Mouse (Mus musculus) stomach, embryonic 15.5 days (tissue): ENCODE measurements around the gene Rara. TPM values are rescaled to one million over a fixed set of nuclear protein-coding genes. Genes with fewer than 3 reads are reported as not detected.

ENCODE experiments used
- ATAC-seq: fragments of 200-750 bp; cut with Nextera tagmentation; 2 replicates; pipeline ENCODE4 v1.8.0; 2017; ENCODE audit warnings: low read depth, moderate number of reproducible peaks, moderate TSS enrichment; ENCODE audit not compliant: insufficient read depth, low FRiP score
- H3K27ac ChIP-seq: fragments of 300-500 bp; sonication (generic); 2 replicates; pipeline ENCODE4 v1.5.1; 2015; ENCODE audit warnings: mild to moderate bottlenecking, inconsistent platforms
- H3K27me3 ChIP-seq: fragments of 300-500 bp; sonication (generic); replicated peaks from 2 replicates; pipeline ENCODE4 v1.6.1; 2015; ENCODE audit warnings: inconsistent platforms
- H3K36me3 ChIP-seq: fragments of 300-500 bp; sonication (generic); 2 replicates; pipeline ENCODE4 v1.6.1; 2015; ENCODE audit warnings: inconsistent platforms
- H3K4me1 ChIP-seq: fragments of 300-500 bp; sonication (generic); 2 replicates; pipeline ENCODE4 v1.6.1; 2015; ENCODE audit warnings: inconsistent platforms
- H3K4me2 ChIP-seq: fragments of 300-500 bp; sonication (generic); 2 replicates; pipeline ENCODE4 v1.6.1; 2015; ENCODE audit warnings: mild to moderate bottlenecking, inconsistent platforms
- H3K4me3 ChIP-seq: fragments of 300-500 bp; sonication (generic); replicated peaks from 2 replicates; pipeline ENCODE4 v1.5.1; 2015; ENCODE audit warnings: inconsistent platforms
- H3K9ac ChIP-seq: fragments of 300-500 bp; sonication (generic); 2 replicates; pipeline ENCODE4 v1.6.1; 2015; ENCODE audit warnings: inconsistent platforms
- H3K9me3 ChIP-seq: fragments of 300-500 bp; sonication (generic); 2 replicates; pipeline ENCODE4 v1.6.1; 2016; ENCODE audit warnings: inconsistent platforms
- WGBS: fragments of 180-500 bp; shearing (Covaris S2); methylation state at CpG from one replicate; pipeline ENCODE4 v1.1.7; 2015; 5-methylcytosine and 5-hydroxymethylcytosine counted together
- polyA plus RNA-seq: library from polyadenylated mRNA; unstranded; fragments of >200 nt; fragmentation: Nextera tagmentation; extraction: Ambion mirVana; gene quantifications from 2 replicates; pipeline ENCODE4 v1.2.1, GENCODE M21; 2015

Rara gene
- polyA plus RNA-seq, 1 experiment from 2014 or later, result 34.0 TPM

GRCm38 (mm10) chr11:98964616-98965415, 37.2 kb downstream of the Rara start:
- peaks cover 12% of the 10 kb centered on the region for H3K36me3 ChIP-seq
- peak overlapping the region; percentile 17; the same call in 1 of the 2 replicates for H3K9ac ChIP-seq
- peaks cover 89% of the 10 kb centered on the region for H3K4me1 ChIP-seq
- H3K9me3 ChIP-seq, result no peaks in the 10 kb centered on the region
- H3K4me3 ChIP-seq, result peak overlapping the region; percentile 78
- H3K27ac ChIP-seq, result peak overlapping the region; percentile 93
- no peak for ATAC-seq
- no peaks in the 10 kb centered on the region for H3K27me3 ChIP-seq
- peak overlapping the region; percentile 99 for H3K4me2 ChIP-seq
- WGBS, result 17% methylated on average over 15 of the region's 15 CpGs

GRCm38 (mm10) chr11:98965416-98966077, 37.9 kb downstream of the Rara start:
- Histone ChIP-seq H3K4me1 (peaks cover 93% of the 10 kb centered on the region), H3K4me2 (peak overlapping the region; percentile 99), H3K9me3 (no peaks in the 10 kb centered on the region), H3K27me3 (no peaks in the 10 kb centered on the region), H3K4me3 (peak overlapping the region; percentile 78), H3K9ac (peak overlapping the region; percentile 17; the same call in 1 of the 2 replicates), H3K36me3 (peaks cover 19% of the 10 kb centered on the region), H3K27ac (peak overlapping the region; percentile 93)
- 19% methylated on average over 11 of the region's 11 CpGs for WGBS
- ATAC-seq, result no peak

- Histone ChIP-seq H3K36me3 (peaks cover 30% of the 10 kb centered on the region), H3K9me3 (no peaks in the 10 kb centered on the region), H3K9ac (no peak overlapping the region), H3K4me2 (peak overlapping the region; percentile 99), H3K4me1 (peaks cover 99% of the 10 kb centered on the region), H3K27ac (peak overlapping the region; percentile 49), H3K4me3 (no peak overlapping the region), H3K27me3 (no peaks in the 10 kb centered on the region)
- ATAC-seq, result no peak
- WGBS, result 35% methylated on average over 9 of the region's 9 CpGs
Observed at GRCm38 (mm10) chr11:98966499-98967141, 39.0 kb downstream of the Rara start.

GRCm38 (mm10) chr11:98968079-98968478, 40.5 kb downstream of the Rara start:
- ATAC-seq, result no peak
- 37% methylated on average over 16 of the region's 16 CpGs for WGBS
- H3K9ac ChIP-seq, result no peak overlapping the region
- H3K4me1 ChIP-seq, result peaks cover 85% of the 10 kb centered on the region
- H3K27me3 ChIP-seq, result no peaks in the 10 kb centered on the region
- peak overlapping the region; percentile 32; the same call in 1 of the 2 replicates for H3K4me2 ChIP-seq
- H3K27ac ChIP-seq, result peak overlapping the region; percentile 80
- peaks cover 40% of the 10 kb centered on the region for H3K36me3 ChIP-seq
- H3K9me3 ChIP-seq, result no peaks in the 10 kb centered on the region
- no peak overlapping the region for H3K4me3 ChIP-seq

- H3K27ac ChIP-seq, result peak overlapping the region; percentile 80
- 9% methylated on average over 20 of the region's 20 CpGs for WGBS
- H3K4me3 ChIP-seq, result no peak overlapping the region
- H3K4me2 ChIP-seq, result peak overlapping the region; percentile 32
- H3K4me1 ChIP-seq, result peaks cover 77% of the 10 kb centered on the region
- H3K9me3 ChIP-seq, result no peaks in the 10 kb centered on the region
- ATAC-seq, result no peak
- H3K9ac ChIP-seq, result no peak overlapping the region
- H3K27me3 ChIP-seq, result no peaks in the 10 kb centered on the region
- peaks cover 48% of the 10 kb centered on the region for H3K36me3 ChIP-seq
Observed at GRCm38 (mm10) chr11:98968716-98969495, 41.3 kb downstream of the Rara start.

GRCm38 (mm10) chr11:98969496-98969927, 41.9 kb downstream of the Rara start:
- no peaks in the 10 kb centered on the region for H3K9me3 ChIP-seq
- H3K4me2 ChIP-seq, result no peak overlapping the region
- WGBS, result 34% methylated on average over 14 of the region's 17 CpGs
- ATAC-seq, result no peak
- H3K4me1 ChIP-seq, result peaks cover 71% of the 10 kb centered on the region
- H3K36me3 ChIP-seq, result peaks cover 48% of the 10 kb centered on the region
- no peak overlapping the region; the same call in 1 of the 2 replicates for H3K9ac ChIP-seq
- H3K27ac ChIP-seq, result peak overlapping the region; percentile 54
- H3K27me3 ChIP-seq, result no peaks in the 10 kb centered on the region
- no peak overlapping the region; the same call in 1 of the 2 replicates for H3K4me3 ChIP-seq

GRCm38 (mm10) chr11:98970191-98970925, 42.7 kb downstream of the Rara start:
- H3K4me1 ChIP-seq, result peaks cover 62% of the 10 kb centered on the region
- ATAC-seq, result no peak
- no peak overlapping the region for H3K4me2 ChIP-seq
- no peaks in the 10 kb centered on the region for H3K27me3 ChIP-seq
- no peaks in the 10 kb centered on the region for H3K9me3 ChIP-seq
- H3K27ac ChIP-seq, result peak overlapping the region; percentile 54
- no peak overlapping the region for H3K9ac ChIP-seq
- H3K4me3 ChIP-seq, result no peak overlapping the region
- 70% methylated on average over 29 of the region's 29 CpGs for WGBS
- H3K36me3 ChIP-seq, result peaks cover 52% of the 10 kb centered on the region

GRCm38 (mm10) chr11:98971316-98972031, 43.9 kb downstream of the Rara start:
- Histone ChIP-seq H3K9ac (no peak overlapping the region), H3K27ac (peak overlapping the region; percentile 54), H3K9me3 (no peaks in the 10 kb centered on the region), H3K4me1 (peaks cover 51% of the 10 kb centered on the region), H3K4me2 (no peak overlapping the region), H3K36me3 (peaks cover 51% of the 10 kb centered on the region), H3K27me3 (no peaks in the 10 kb centered on the region), H3K4me3 (no peak overlapping the region)
- WGBS, result 68% methylated on average over 23 of the region's 23 CpGs
- ATAC-seq, result no peak

GRCm38 (mm10) chr11:98972215-98972614, 44.6 kb downstream of the Rara start:
- no peak overlapping the region for H3K4me3 ChIP-seq
- H3K36me3 ChIP-seq, result peaks cover 46% of the 10 kb centered on the region
- 49% methylated on average over 9 of the region's 9 CpGs for WGBS

GRCm38 (mm10) chr11:98972801-98973360, 45.3 kb downstream of the Rara start:
- Histone ChIP-seq H3K36me3 (peaks cover 44% of the 10 kb centered on the region), H3K9me3 (no peaks in the 10 kb centered on the region), H3K27me3 (no peaks in the 10 kb centered on the region), H3K4me1 (peaks cover 38% of the 10 kb centered on the region), H3K4me3 (no peak overlapping the region), H3K4me2 (no peak overlapping the region), H3K9ac (no peak overlapping the region), H3K27ac (no peak overlapping the region)
- WGBS, result 88% methylated on average over 9 of the region's 9 CpGs
- no peak for ATAC-seq

More at GRCm38 (mm10) chr11:98972215-98972614, 44.6 kb downstream of the Rara start:
- Histone ChIP-seq H3K27ac (no peak overlapping the region), H3K4me2 (no peak overlapping the region), H3K9me3 (no peaks in the 10 kb centered on the region), H3K4me1 (peaks cover 44% of the 10 kb centered on the region), H3K9ac (no peak overlapping the region), H3K27me3 (no peaks in the 10 kb centered on the region)
- ATAC-seq, result no peak
